Mouse (Mus musculus) inflammation-experienced regulatory T-cells (primary cell): ENCODE data around the gene Pa2g4. TPM values are rescaled to one million over a fixed set of nuclear protein-coding genes. Genes with fewer than 3 reads are reported as not detected.

Experiments used
- polyA plus RNA-seq, 2 experiments: library from polyadenylated mRNA; unstranded; fragments of 100-300 nt; shearing (Covaris generic); gene quantifications; one replicate each; pipeline ENCODE4 v1.2.1; 2017

Gene Pa2g4
- polyA plus RNA-seq = 10 to 100 TPM; 26.4 to 30.0 TPM

GRCm38 (mm10) chr10:128565788-128566531, at the start of gene Pa2g4:
Gene Pa2g4, minus strand, starts transcription at chr10:128565987.

DNA sequence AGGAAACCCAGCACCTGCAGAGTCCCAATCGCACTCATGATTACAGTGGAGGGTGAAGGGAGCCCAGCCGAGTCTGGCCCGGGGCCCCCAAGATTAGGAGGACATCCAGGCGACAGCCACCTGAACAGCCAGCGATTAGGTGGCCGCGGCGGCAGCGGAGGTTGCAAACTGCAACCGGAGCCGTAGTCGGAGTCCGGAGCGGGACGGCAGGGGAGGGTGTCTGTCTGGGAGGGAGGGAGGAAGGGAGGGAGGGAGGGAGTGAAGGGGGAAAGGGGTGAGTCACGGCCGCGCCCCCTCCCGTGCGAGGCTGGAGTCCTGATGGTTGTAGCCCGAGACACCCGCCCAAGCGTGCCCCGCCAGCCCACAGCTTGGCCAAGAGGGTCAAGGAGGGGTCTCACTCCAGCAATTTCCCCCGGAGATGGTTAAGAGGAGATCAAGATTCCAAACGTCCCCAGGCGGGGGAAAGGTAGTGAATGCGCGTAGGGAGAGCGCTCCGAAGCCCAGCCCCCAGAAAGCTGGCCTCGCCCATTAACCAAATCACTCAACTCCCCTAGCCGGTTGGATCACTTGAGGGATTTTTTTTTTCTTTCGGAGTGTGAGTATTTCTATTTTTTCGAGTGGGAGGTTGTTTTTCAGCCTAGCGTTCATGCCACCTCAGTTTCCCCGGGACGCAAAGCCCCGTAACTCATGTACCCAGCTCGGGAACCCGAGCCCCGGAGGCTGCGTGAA, 23.8 kb upstream of the Pa2g4 start, which contains the start of gene Erbb3:
Gene Erbb3 (minus strand): TSS at position 189 of the 729 bp plus-strand sequence.

DNA sequence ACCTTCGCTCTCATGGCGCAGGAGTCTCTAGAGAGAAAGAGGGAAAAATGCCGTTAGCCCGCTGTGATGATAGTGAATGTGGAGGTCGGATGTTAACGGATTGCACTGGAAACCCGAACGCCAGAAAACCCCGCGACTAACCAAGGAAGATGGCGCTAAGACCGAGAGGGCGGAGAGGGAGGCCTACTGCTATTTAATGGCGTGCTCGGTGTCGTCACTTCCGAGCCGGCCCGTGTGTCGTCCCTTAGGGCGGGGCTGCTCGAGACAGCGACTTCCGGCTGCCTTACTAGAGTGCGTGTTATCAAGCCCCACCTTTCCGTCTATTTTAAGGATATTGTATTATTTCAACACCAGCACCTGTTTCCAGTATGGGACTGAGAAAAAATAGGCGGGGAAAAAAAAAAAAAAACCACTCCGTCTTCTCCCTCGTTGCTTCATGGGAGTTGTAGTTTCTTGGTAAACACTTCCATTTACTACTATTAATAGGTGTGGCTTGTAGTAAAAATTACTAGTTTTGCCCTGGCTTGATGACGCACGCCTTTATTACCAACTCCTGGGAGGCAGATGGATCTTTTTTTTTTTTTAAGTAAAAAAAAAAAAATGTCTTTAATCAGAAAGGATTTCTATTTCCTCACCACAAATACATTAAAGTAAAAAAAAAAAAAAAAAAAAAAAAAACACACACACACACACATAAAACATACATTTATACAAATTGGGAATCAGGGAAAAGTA, 16.7 kb downstream of the Pa2g4 start, which contains the start of gene Rpl41:
Gene Rpl41 (minus strand): TSS at position 359 of the 735 bp plus-strand sequence.

GRCm38 (mm10) chr10:128547361-128548032, 18.3 kb downstream of the Pa2g4 start, which contains the start of gene Zc3h10:
Gene Zc3h10, minus strand, starts transcription at chr10:128547774.

DNA sequence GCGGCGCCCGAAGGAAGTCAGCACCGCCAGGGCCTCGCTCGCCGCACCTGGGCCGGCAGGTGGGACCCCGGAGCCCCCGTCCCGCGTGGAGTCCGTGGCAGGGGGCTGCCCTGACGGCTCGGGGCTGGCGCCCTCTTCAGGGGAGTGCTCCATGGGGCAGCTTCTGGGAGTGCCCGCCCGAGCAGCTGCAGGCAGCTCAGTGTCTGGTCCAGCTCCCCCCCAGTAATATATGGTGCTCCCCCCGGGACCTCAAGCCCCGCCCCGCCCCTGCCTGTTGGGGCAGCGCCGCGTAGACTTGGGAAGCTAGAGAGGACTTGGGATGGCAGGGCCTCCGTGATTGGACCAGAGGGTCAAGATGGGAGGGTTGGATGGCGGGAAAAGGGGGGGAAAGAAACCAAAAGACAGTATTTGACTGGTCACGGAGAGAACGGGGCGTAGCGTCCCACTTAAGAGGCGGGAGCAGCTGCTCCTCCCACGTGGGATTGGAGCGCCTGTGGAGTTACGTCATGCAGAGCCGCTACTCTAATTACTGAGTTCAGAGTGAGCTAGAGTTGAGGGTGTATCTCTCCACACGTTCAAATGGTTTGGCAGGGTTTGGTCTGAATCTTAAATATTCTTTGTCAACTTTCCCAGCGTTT, 40.0 kb downstream of the Pa2g4 start, which contains the start of gene Esyt1:
Gene Esyt1 (minus strand): TSS at position 201 of the 638 bp plus-strand sequence.

Other genes with a start within 250 kb of the Pa2g4 start
- gene Cnpy2, start 243.5 kb downstream of the Pa2g4 start, polyA plus RNA-seq = 100 to 1,000 TPM in 1 of 2 experiments, 10 to 100 TPM in 1; 89.0 to 132 TPM
- 100 to 1,000 TPM; 153 to 176 TPM for gene Cs, start 228.3 kb downstream of the Pa2g4 start, polyA plus RNA-seq
- 10 to 100 TPM; 26.8 to 30.6 TPM for gene Coq10a, start 197.0 kb downstream of the Pa2g4 start, polyA plus RNA-seq
- 1 to 10 TPM; 6.3 to 6.5 TPM for gene Ankrd52, start 188.9 kb downstream of the Pa2g4 start, polyA plus RNA-seq
- gene Slc39a5, start 164.8 kb downstream of the Pa2g4 start, polyA plus RNA-seq = not detected
- 100 to 1,000 TPM; 116 to 123 TPM for gene Nabp2, start 154.5 kb downstream of the Pa2g4 start, polyA plus RNA-seq
- 10 to 100 TPM; 37.5 to 41.8 TPM for gene Rnf41, start 154.3 kb downstream of the Pa2g4 start, polyA plus RNA-seq
- gene Smarcc2, start 106.7 kb downstream of the Pa2g4 start, polyA plus RNA-seq = 100 to 1,000 TPM; 111 to 120 TPM
- gene Myl6, start 71.8 kb downstream of the Pa2g4 start, polyA plus RNA-seq = 1,000 to 10,000 TPM; 1,313 to 1,615 TPM
- 1 to 10 TPM; 2.7 to 4.7 TPM for gene Myl6b, start 67.3 kb downstream of the Pa2g4 start, polyA plus RNA-seq
- gene Esyt1, start 40.1 kb downstream of the Pa2g4 start, polyA plus RNA-seq = 100 to 1,000 TPM; 216 to 394 TPM
- gene Zc3h10, start 18.2 kb downstream of the Pa2g4 start, polyA plus RNA-seq = 10 to 100 TPM; 22.0 to 27.4 TPM
- gene Rpl41, start 16.7 kb downstream of the Pa2g4 start, polyA plus RNA-seq = 1,000 to 10,000 TPM; 2,016 to 2,109 TPM
- 1 to 10 TPM; 2.9 to 8.1 TPM for gene Erbb3, start 23.7 kb upstream of the Pa2g4 start, polyA plus RNA-seq
- 100 to 1,000 TPM; 473 to 520 TPM for gene Rps26, start 60.8 kb upstream of the Pa2g4 start, polyA plus RNA-seq
- 100 to 1,000 TPM in 1 of 2 experiments, 10 to 100 TPM in 1; 71.0 to 105 TPM for gene Ikzf4, start 80.0 kb upstream of the Pa2g4 start, polyA plus RNA-seq
- gene Suox, start 108.1 kb upstream of the Pa2g4 start, polyA plus RNA-seq = 10 to 100 TPM; 46.6 to 47.9 TPM
- gene Rab5b, start 130.3 kb upstream of the Pa2g4 start, polyA plus RNA-seq = 10 to 100 TPM; 44.2 to 45.0 TPM
- gene Pmel, start 138.2 kb upstream of the Pa2g4 start, polyA plus RNA-seq = 1 to 10 TPM; 2.9 to 5.1 TPM
- 10 to 100 TPM; 33.2 to 43.0 TPM for gene Cdk2, start 139.0 kb upstream of the Pa2g4 start, polyA plus RNA-seq
- 100 to 1,000 TPM; 564 to 912 TPM for gene Dgka, start 178.9 kb upstream of the Pa2g4 start, polyA plus RNA-seq
- gene Pym1, start 181.9 kb upstream of the Pa2g4 start, polyA plus RNA-seq = 10 to 100 TPM; 30.7 to 44.7 TPM
- 1 to 10 TPM in 1 of 2 experiments, under 1 TPM in 1; 0.27 to 1.1 TPM for gene Mmp19, start 224.9 kb upstream of the Pa2g4 start, polyA plus RNA-seq
- gene Dnajc14, start 238.1 kb upstream of the Pa2g4 start, polyA plus RNA-seq = 100 to 1,000 TPM in 1 of 2 experiments, 10 to 100 TPM in 1; 99.0 to 113 TPM
- 1 to 10 TPM; 2.2 to 4.1 TPM for gene Tmem198b, start 238.4 kb upstream of the Pa2g4 start, polyA plus RNA-seq